Mouse (Mus musculus): ENCODE results near the gene Zfpl1.
"Not testable (repeated sequence)": the region's sequence is repeated elsewhere in the genome, so short reads cannot be mapped to it uniquely, and the experiment has no call there.

Zfpl1 gene

GRCm38 (mm10) chr19:6084478-6085248, at the start of gene Zfpl1, which contains the start of gene Cdca5:
TSS of gene Zfpl1 (minus strand) at chr19:6084956.
TSS of gene Cdca5 (plus strand) at chr19:6084983.
- DNase-seq, result peak; percentile 96 to 99

GRCm38 (mm10) chr19:6133197-6133596, 48.4 kb upstream of the Zfpl1 start:
- DNase-seq, result not testable (repeated sequence)

GRCm38 (mm10) chr19:6132171-6132827, 47.5 kb upstream of the Zfpl1 start:
- no peak for DNase-seq

- DNase-seq, result not testable (repeated sequence)
Measured at GRCm38 (mm10) chr19:6130414-6131128, 45.8 kb upstream of the Zfpl1 start.

GRCm38 (mm10) chr19:6127760-6128341, 43.1 kb upstream of the Zfpl1 start, which contains the start of gene Snx15:
TSS of gene Snx15 (minus strand) at chr19:6128304.
- peak; percentile 96 to 98 for DNase-seq

- DNase-seq, result no peak
Measured at GRCm38 (mm10) chr19:6126789-6127580, 42.2 kb upstream of the Zfpl1 start.

GRCm38 (mm10) chr19:6126289-6126688, 41.5 kb upstream of the Zfpl1 start:
- peak in 1 of 2 experiments; percentile 66 for DNase-seq

GRCm38 (mm10) chr19:6124898-6125297, 40.1 kb upstream of the Zfpl1 start:
- no peak for DNase-seq

GRCm38 (mm10) chr19:6123330-6123729, 38.6 kb upstream of the Zfpl1 start:
- DNase-seq, result no peak

- DNase-seq, result no peak
Measured at GRCm38 (mm10) chr19:6121761-6122160, 37.0 kb upstream of the Zfpl1 start.

GRCm38 (mm10) chr19:6118677-6119185, 34.0 kb upstream of the Zfpl1 start:
- no peak for DNase-seq

GRCm38 (mm10) chr19:6117986-6118676, 33.4 kb upstream of the Zfpl1 start, which contains the start of gene Sac3d1:
TSS of gene Sac3d1 (minus strand) at chr19:6118650.
- DNase-seq, result peak; percentile 91 to 92

GRCm38 (mm10) chr19:6117346-6117985, 32.7 kb upstream of the Zfpl1 start:
- no peak for DNase-seq

GRCm38 (mm10) chr19:6116113-6116850, 31.5 kb upstream of the Zfpl1 start:
- DNase-seq, result no peak

GRCm38 (mm10) chr19:6113116-6113515, 28.4 kb upstream of the Zfpl1 start:
- no peak for DNase-seq

- DNase-seq, result no peak
Measured at GRCm38 (mm10) chr19:6105586-6105985, 20.8 kb upstream of the Zfpl1 start, which contains the start of gene Naaladl1. TSS of gene Naaladl1 (plus strand) at chr19:6105782.

- no peak for DNase-seq
Measured at GRCm38 (mm10) chr19:6104476-6104875, 19.7 kb upstream of the Zfpl1 start.

GRCm38 (mm10) chr19:6102169-6102853, 17.6 kb upstream of the Zfpl1 start:
- DNase-seq, result no peak

GRCm38 (mm10) chr19:6101186-6101585, 16.4 kb upstream of the Zfpl1 start:
- no peak for DNase-seq

All from lung, postnatal 4 days (tissue).